Mouse (Mus musculus) cerebellum, adult 2 months (tissue): ENCODE results near the gene Col26a1.

Experiments used
- CTCF ChIP-seq: fragments of 200-500 bp; IDR thresholded peaks from 2 replicates; pipeline ENCODE4 v1.5.1; 2011; ENCODE audit warnings: low read depth, mild to moderate bottlenecking, control low read depth, low read length, moderate library complexity, borderline replicate concordance; ENCODE audit not compliant: insufficient read depth
- POLR2A ChIP-seq: fragments of 200-500 bp; IDR thresholded peaks from 2 replicates; pipeline ENCODE4 v1.6.1; 2011; ENCODE audit warnings: low read length, control low read depth, borderline replicate concordance; ENCODE audit not compliant: insufficient read depth

- TF ChIP-seq CTCF = no peak
- no peak for TF ChIP-seq POLR2A
Measured at GRCm38 (mm10) chr5:136931896-136932295, 48.9 kb upstream of the Col26a1 start.
